Mouse (Mus musculus) stomach, postnatal 0 days (tissue): ENCODE results near the gene Ccdc7a. TPM values are rescaled to one million over a fixed set of nuclear protein-coding genes. Genes with fewer than 3 reads are reported as not detected.
"Not testable (repeated sequence)": the region's sequence is repeated elsewhere in the genome, so short reads cannot be mapped to it uniquely, and the experiment has no call there.

Experiments used
- ATAC-seq: fragments of 200-750 bp; cut with Nextera tagmentation; 2 replicates; pipeline ENCODE4 v1.8.0; 2017; ENCODE audit not compliant: low FRiP score, low TSS enrichment
- DNase-seq: peaks from one replicate; pipeline ENCODE4 v3.0.0-alpha.2; 2016; ENCODE audit warnings: low spot score
- H3K27ac ChIP-seq: fragments of 300-500 bp; sonication (generic); replicated peaks from 2 replicates; pipeline ENCODE4 v1.5.1; 2014; ENCODE audit warnings: mild to moderate bottlenecking, control low read depth
- H3K27me3 ChIP-seq: fragments of 300-500 bp; sonication (generic); 2 replicates; pipeline ENCODE4 v1.6.1; 2014; ENCODE audit warnings: low read length; ENCODE audit not compliant: control insufficient read depth, insufficient read depth
- H3K36me3 ChIP-seq: fragments of 300-500 bp; sonication (generic); 2 replicates; pipeline ENCODE4 v1.6.1; 2014; ENCODE audit warnings: low read length, mixed read lengths; ENCODE audit not compliant: control insufficient read depth, insufficient read depth
- H3K4me1 ChIP-seq: fragments of 300-500 bp; sonication (generic); replicated peaks from 2 replicates; pipeline ENCODE4 v1.6.1; 2014; ENCODE audit warnings: antibody characterized with exemption; ENCODE audit not compliant: control insufficient read depth, insufficient read depth
- H3K4me2 ChIP-seq: fragments of 300-500 bp; sonication (generic); replicated peaks from 2 replicates; pipeline ENCODE4 v1.6.1; 2014; ENCODE audit warnings: low read depth, mild to moderate bottlenecking, control low read depth, moderate library complexity
- H3K4me3 ChIP-seq: fragments of 300-500 bp; sonication (generic); 2 replicates; pipeline ENCODE4 v1.5.1; 2014; ENCODE audit warnings: low read depth, low read length, control low read depth
- H3K9ac ChIP-seq: fragments of 300-500 bp; sonication (generic); 2 replicates; pipeline ENCODE4 v1.6.1; 2014; ENCODE audit warnings: mild to moderate bottlenecking, low read length, control low read depth, mixed read lengths
- H3K9me3 ChIP-seq: fragments of 300-500 bp; sonication (generic); 2 replicates; pipeline ENCODE4 v1.6.1; 2016; ENCODE audit warnings: low read length; ENCODE audit not compliant: control insufficient read depth
- CTCF ChIP-seq: IDR thresholded peaks from 2 replicates; pipeline ENCODE4 v1.5.1; 2016; ENCODE audit warnings: antibody characterized with exemption, low read depth, mild to moderate bottlenecking, moderate library complexity
- EP300 ChIP-seq: optimal IDR thresholded peaks from 2 replicates; pipeline ENCODE3; 2016; ENCODE audit warnings: antibody characterized with exemption
- WGBS: fragments of 180-500 bp; shearing (Covaris S2); extraction: QIAGEN DNeasy Blood & Tissue Kit; methylation state at CpG from one replicate; pipeline ENCODE4 v1.1.7; 2014; 5-methylcytosine and 5-hydroxymethylcytosine counted together
- polyA plus RNA-seq: library from polyadenylated mRNA; unstranded; fragments of >200 nt; fragmentation: Nextera tagmentation; extraction: Ambion mirVana; gene quantifications from 2 replicates; pipeline ENCODE4 v1.2.1, GENCODE M21; 2015

The Ccdc7a gene
- polyA plus RNA-seq = not detected in 2 replicates

DNA sequence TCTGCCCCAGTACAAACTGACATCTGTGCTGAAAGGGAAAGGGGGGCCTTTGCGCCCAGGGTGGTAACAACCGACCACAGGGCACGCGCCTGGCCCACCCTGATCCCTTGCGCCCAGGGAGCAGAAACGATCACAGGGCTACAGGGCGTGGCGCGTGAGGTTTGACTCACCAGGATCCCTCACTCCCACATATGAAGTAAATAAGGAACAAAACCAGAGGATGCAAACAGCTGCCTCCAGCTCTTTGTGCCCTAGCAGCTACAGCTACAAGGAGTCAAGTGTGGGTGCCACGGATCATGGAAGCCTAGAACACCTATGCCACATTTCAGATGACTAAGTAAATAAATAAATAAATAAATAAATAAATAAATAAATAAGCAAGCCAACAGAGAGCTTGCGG, at the start of gene Ccdc7a:
Ccdc7a (minus strand) TSS at position 101 of the 400 bp plus-strand sequence.
- not testable (repeated sequence) for DNase-seq, H3K27ac ChIP-seq, ATAC-seq, H3K4me3 ChIP-seq, H3K9me3 ChIP-seq, H3K4me2 ChIP-seq, H3K27me3 ChIP-seq, H3K4me1 ChIP-seq, H3K36me3 ChIP-seq, H3K9ac ChIP-seq
- WGBS = 83% methylated on average over 2 of the region's 11 CpGs

DNA sequence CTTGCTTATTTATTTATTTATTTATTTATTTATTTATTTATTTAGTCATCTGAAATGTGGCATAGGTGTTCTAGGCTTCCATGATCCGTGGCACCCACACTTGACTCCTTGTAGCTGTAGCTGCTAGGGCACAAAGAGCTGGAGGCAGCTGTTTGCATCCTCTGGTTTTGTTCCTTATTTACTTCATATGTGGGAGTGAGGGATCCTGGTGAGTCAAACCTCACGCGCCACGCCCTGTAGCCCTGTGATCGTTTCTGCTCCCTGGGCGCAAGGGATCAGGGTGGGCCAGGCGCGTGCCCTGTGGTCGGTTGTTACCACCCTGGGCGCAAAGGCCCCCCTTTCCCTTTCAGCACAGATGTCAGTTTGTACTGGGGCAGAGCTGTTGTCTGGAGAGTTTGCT, 1.5 kb upstream of the Ccdc7a start, which contains the start of gene Ccdc7b:
Ccdc7b (plus strand) TSS at position 301 of the 400 bp plus-strand sequence.
- not testable (repeated sequence) for H3K4me1 ChIP-seq, H3K9ac ChIP-seq, H3K27me3 ChIP-seq, DNase-seq, H3K9me3 ChIP-seq, H3K36me3 ChIP-seq, H3K4me2 ChIP-seq, H3K4me3 ChIP-seq, ATAC-seq, H3K27ac ChIP-seq
- WGBS = 90% methylated on average over 1 of the region's 10 CpGs

- H3K9ac ChIP-seq = no peak overlapping the region
- DNase-seq (no peak), ATAC-seq (no peak)
- no peak overlapping the region for H3K4me3 ChIP-seq
- 92% methylated on average over 1 of the region's 1 CpGs for WGBS
- TF ChIP-seq EP300 (no peak), CTCF (no peak)
- no peak overlapping the region for H3K4me2 ChIP-seq
- H3K36me3 ChIP-seq = no peaks in the 10 kb centered on the region
- H3K4me1 ChIP-seq = no peaks in the 10 kb centered on the region
- H3K27ac ChIP-seq = no peak overlapping the region
- no peaks in the 10 kb centered on the region for H3K9me3 ChIP-seq
- H3K27me3 ChIP-seq = no peaks in the 10 kb centered on the region
Observed at GRCm38 (mm10) chr8:128991389-128991788, 73.9 kb downstream of the Ccdc7a start.

- not testable (repeated sequence) for H3K4me2 ChIP-seq, H3K36me3 ChIP-seq, ATAC-seq, H3K27me3 ChIP-seq, H3K4me1 ChIP-seq, H3K27ac ChIP-seq, H3K9me3 ChIP-seq, DNase-seq, H3K4me3 ChIP-seq, H3K9ac ChIP-seq
- 87% methylated on average over 11 of the region's 11 CpGs for WGBS
Observed at GRCm38 (mm10) chr8:128948941-128949340, 116.4 kb downstream of the Ccdc7a start.

DNA sequence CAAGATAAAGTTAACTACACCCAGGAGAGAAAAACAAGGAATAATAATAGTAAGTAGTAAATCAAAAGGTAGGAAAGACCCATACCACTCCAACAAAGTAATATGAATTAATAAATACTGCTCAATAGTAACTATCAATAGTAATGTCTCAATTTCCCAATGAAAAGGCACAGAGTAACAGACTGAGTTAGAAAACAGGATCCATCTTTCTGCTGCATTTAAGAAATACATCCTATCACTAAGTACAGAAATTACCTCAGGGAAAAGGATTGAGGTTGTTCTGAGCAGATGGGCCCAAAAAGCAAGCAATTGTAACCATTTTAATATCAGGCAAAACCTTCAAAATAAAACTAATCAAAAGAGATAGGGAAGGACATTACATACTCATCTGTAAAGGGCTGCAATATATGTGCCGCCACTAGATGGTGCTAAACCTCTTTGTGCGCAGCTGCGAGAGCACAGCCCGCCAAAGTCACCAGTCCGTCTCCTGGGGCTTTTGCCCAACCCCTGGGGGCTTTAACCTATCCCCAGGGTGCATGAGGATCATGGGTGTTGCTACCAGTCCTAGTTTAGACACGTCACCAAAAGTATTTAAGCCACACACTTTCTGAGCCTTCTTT, 124.2 kb downstream of the Ccdc7a start:
- H3K9ac ChIP-seq, H3K9me3 ChIP-seq, H3K27ac ChIP-seq, DNase-seq, H3K27me3 ChIP-seq, H3K4me3 ChIP-seq, H3K4me1 ChIP-seq, H3K4me2 ChIP-seq, ATAC-seq, H3K36me3 ChIP-seq: not testable (repeated sequence)
- 5% methylated on average over 6 of the region's 6 CpGs for WGBS
- peak; percentile 65 for TF ChIP-seq CTCF

- Histone ChIP-seq H3K4me3 (no peak overlapping the region), H3K36me3 (no peaks in the 10 kb centered on the region), H3K27ac (no peak overlapping the region), H3K4me1 (no peaks in the 10 kb centered on the region), H3K4me2 (no peak overlapping the region), H3K9ac (no peak overlapping the region), H3K9me3 (no peaks in the 10 kb centered on the region), H3K27me3 (no peaks in the 10 kb centered on the region)
- TF ChIP-seq CTCF (no peak), EP300 (no peak)
- WGBS = 63% methylated on average over 4 of the region's 4 CpGs
- DNase-seq (no peak), ATAC-seq (no peak)
Observed at GRCm38 (mm10) chr8:128933446-128933845, 131.9 kb downstream of the Ccdc7a start.
